Mouse (Mus musculus) ovary, adult 18-20 months (tissue): ENCODE measurements around the gene Thap8.
A peak's percentile ranks its signal among the peaks of the same experiment; 100 is the strongest.

ENCODE experiments used
- DNase-seq: peaks from one replicate; pipeline ENCODE4 v3.0.0; 2022; ENCODE audit warnings: low spot score, mixed read lengths

The Thap8 gene

GRCm38 (mm10) chr7:30315559-30316529 is 36.0 kb downstream of the Thap8 start:
- no peak for DNase-seq

GRCm38 (mm10) chr7:30318142-30318541 is 38.2 kb downstream of the Thap8 start:
- no peak for DNase-seq

GRCm38 (mm10) chr7:30320946-30321345 is 41.1 kb downstream of the Thap8 start:
- no peak for DNase-seq

GRCm38 (mm10) chr7:30321539-30322284 is 41.8 kb downstream of the Thap8 start, which contains the start of gene E130208F15Rik:
Gene E130208F15Rik (plus strand): TSS chr7:30321740.
- DNase-seq = peak; percentile 66

GRCm38 (mm10) chr7:30322285-30322667 is 42.4 kb downstream of the Thap8 start:
- DNase-seq = peak; percentile 98

- DNase-seq = no peak
Observed at GRCm38 (mm10) chr7:30322865-30323264, 43.0 kb downstream of the Thap8 start.

GRCm38 (mm10) chr7:30323795-30324194 is 43.9 kb downstream of the Thap8 start, which contains the start of gene Sdhaf1:
Gene Sdhaf1 (minus strand): TSS chr7:30323895.
- DNase-seq = no peak

GRCm38 (mm10) chr7:30324300-30324944 is 44.5 kb downstream of the Thap8 start:
- no peak for DNase-seq

GRCm38 (mm10) chr7:30325364-30325763 is 45.5 kb downstream of the Thap8 start:
- no peak for DNase-seq

- no peak for DNase-seq
Observed at GRCm38 (mm10) chr7:30326427-30326826, 46.5 kb downstream of the Thap8 start.

GRCm38 (mm10) chr7:30327140-30327539 is 47.2 kb downstream of the Thap8 start:
- no peak for DNase-seq

GRCm38 (mm10) chr7:30328379-30328778 is 48.5 kb downstream of the Thap8 start:
- DNase-seq = no peak

- peak; percentile 36 for DNase-seq
Observed at GRCm38 (mm10) chr7:30331887-30332286, 52.0 kb downstream of the Thap8 start.

GRCm38 (mm10) chr7:30332622-30333259 is 52.8 kb downstream of the Thap8 start:
- no peak for DNase-seq

- peak; percentile 77 for DNase-seq
Observed at GRCm38 (mm10) chr7:30333436-30333835, 53.5 kb downstream of the Thap8 start.

GRCm38 (mm10) chr7:30334563-30334962 is 54.7 kb downstream of the Thap8 start:
- no peak for DNase-seq

- no peak for DNase-seq
Observed at GRCm38 (mm10) chr7:30335688-30336087, 55.8 kb downstream of the Thap8 start.

- DNase-seq = peak; percentile 52
Observed at GRCm38 (mm10) chr7:30336384-30336783, 56.5 kb downstream of the Thap8 start.

GRCm38 (mm10) chr7:30339432-30340109 is 59.7 kb downstream of the Thap8 start:
- DNase-seq = no peak
